Mouse (Mus musculus) testis, postnatal 10 days (tissue): ENCODE measurements around the gene Trarg1.

ENCODE experiments used
- DNase-seq: peaks from one replicate; pipeline ENCODE4 v3.0.0; 2021; ENCODE audit warnings: low spot score

Trarg1 gene

GRCm38 (mm10) chr11:76674199-76674598 is 5.4 kb upstream of the Trarg1 start:
- no peak for DNase-seq

- no peak for DNase-seq
Measured at GRCm38 (mm10) chr11:76674704-76675103, 4.9 kb upstream of the Trarg1 start.

- DNase-seq, result no peak
Measured at GRCm38 (mm10) chr11:76685604-76686003, 6.0 kb downstream of the Trarg1 start.

GRCm38 (mm10) chr11:76692096-76692495 is 12.5 kb downstream of the Trarg1 start:
- DNase-seq, result no peak

- no peak for DNase-seq
Measured at GRCm38 (mm10) chr11:76695810-76696209, 16.2 kb downstream of the Trarg1 start.

- DNase-seq, result no peak
Measured at GRCm38 (mm10) chr11:76699626-76700025, 20.0 kb downstream of the Trarg1 start.

GRCm38 (mm10) chr11:76707656-76708055 is 28.0 kb downstream of the Trarg1 start:
- DNase-seq, result no peak

- DNase-seq, result no peak
Measured at GRCm38 (mm10) chr11:76708066-76708465, 28.5 kb downstream of the Trarg1 start.

- DNase-seq, result no peak
Measured at GRCm38 (mm10) chr11:76708881-76709280, 29.3 kb downstream of the Trarg1 start.

- peak; percentile 58 for DNase-seq
Measured at GRCm38 (mm10) chr11:76709625-76710452, 30.2 kb downstream of the Trarg1 start.

GRCm38 (mm10) chr11:76717000-76717399 is 37.4 kb downstream of the Trarg1 start:
- no peak for DNase-seq

- no peak for DNase-seq
Measured at GRCm38 (mm10) chr11:76723911-76724310, 44.3 kb downstream of the Trarg1 start.

GRCm38 (mm10) chr11:76728093-76728492 is 48.5 kb downstream of the Trarg1 start:
- DNase-seq, result no peak

GRCm38 (mm10) chr11:76730650-76731049 is 51.0 kb downstream of the Trarg1 start:
- DNase-seq, result no peak

GRCm38 (mm10) chr11:76734560-76734959 is 55.0 kb downstream of the Trarg1 start:
- DNase-seq, result no peak

- DNase-seq, result no peak
Measured at GRCm38 (mm10) chr11:76735753-76736324, 56.2 kb downstream of the Trarg1 start.

GRCm38 (mm10) chr11:76739125-76739524 is 59.5 kb downstream of the Trarg1 start:
- peak; percentile 52 for DNase-seq

- DNase-seq, result no peak
Measured at GRCm38 (mm10) chr11:76742511-76742910, 62.9 kb downstream of the Trarg1 start.

- DNase-seq, result no peak
Measured at GRCm38 (mm10) chr11:76744550-76744949, 64.9 kb downstream of the Trarg1 start.

GRCm38 (mm10) chr11:76745921-76746320 is 66.3 kb downstream of the Trarg1 start:
- no peak for DNase-seq
